Mouse (Mus musculus): ENCODE data around the gene Eed. TPM values are rescaled to one million over a fixed set of nuclear protein-coding genes. Genes with fewer than 3 reads are reported as not detected.
A peak's percentile ranks its signal among the peaks of the same experiment; 100 is the strongest.

Eed gene
- polyA plus RNA-seq, 1 experiment from 2014 or later, result 74.3 TPM

DNA sequence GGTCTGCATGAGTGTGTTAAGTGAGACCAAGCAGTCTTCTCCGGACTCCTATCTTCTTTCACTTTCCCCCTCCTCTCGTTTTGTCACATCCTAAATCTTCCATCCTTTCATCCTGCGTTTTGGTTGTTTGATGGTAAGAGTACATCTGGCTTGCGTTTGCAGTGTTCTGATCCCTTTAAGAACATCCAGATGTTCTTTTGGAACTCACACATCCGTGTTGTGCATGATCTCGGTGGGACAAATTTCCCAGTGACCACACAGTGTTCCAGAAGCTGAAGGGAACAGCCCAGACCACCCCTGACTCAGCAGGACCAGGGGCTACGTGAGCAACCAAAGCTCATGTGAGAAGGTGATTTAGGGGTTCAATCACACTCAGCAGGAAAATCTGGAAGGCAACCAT is 72.4 kb downstream of the Eed start:
- DNase-seq (ENCODE audit: low spot score) (no peak), ATAC-seq (ENCODE audit: low FRiP score) (no peak)
- Histone ChIP-seq H3K36me3 (ENCODE audit: control insufficient read depth, insufficient read depth, low read length) (no peaks in the 10 kb centered on the region), H3K9ac (ENCODE audit: low read depth, low read length) (no peak overlapping the region), H3K4me2 (replicated peaks; ENCODE audit: low read depth, low read length) (no peak overlapping the region), H3K4me1 (replicated peaks; ENCODE audit: control insufficient read depth, insufficient read depth, low read length) (no peaks in the 10 kb centered on the region), H3K27ac (ENCODE audit: low read depth, low read length) (no peak overlapping the region), H3K9me3 (ENCODE audit: control insufficient read depth, low read length) (no peaks in the 10 kb centered on the region), H3K4me3 (ENCODE audit: low read depth, low read length) (no peak overlapping the region), H3K27me3 (ENCODE audit: control insufficient read depth, insufficient read depth, low read length) (no peaks in the 10 kb centered on the region)
- 64% methylated on average over 7 of the region's 7 CpGs for WGBS

DNA sequence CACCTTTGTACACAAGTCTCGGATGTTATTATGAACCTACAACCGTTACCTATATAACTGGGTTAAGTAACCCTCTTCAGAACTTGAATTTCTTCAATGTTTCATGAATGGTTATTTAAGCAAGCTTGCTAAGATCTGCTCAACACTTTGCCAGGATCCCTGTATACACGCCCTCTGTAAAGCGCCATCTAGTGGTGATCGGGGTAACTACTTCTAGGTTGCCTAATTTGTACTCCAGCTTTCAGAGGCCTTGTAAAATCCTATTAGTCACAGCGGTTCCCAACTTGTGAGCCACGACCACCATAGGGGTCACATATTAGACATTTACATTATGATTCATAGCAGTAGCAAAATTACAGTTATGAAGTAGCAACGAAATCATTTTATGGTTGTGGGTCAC is 72.8 kb downstream of the Eed start:
- no peaks in the 10 kb centered on the region for H3K4me1 ChIP-seq (replicated peaks; ENCODE audit: control insufficient read depth, insufficient read depth, low read length)
- WGBS, result 20% methylated on average over 8 of the region's 8 CpGs
- H3K9ac ChIP-seq (ENCODE audit: low read depth, low read length), result no peak overlapping the region
- H3K27ac ChIP-seq (ENCODE audit: low read depth, low read length), result no peak overlapping the region
- ATAC-seq (ENCODE audit: low FRiP score) (peak; percentile 40), DNase-seq (ENCODE audit: low spot score) (peak; percentile 87)
- no peaks in the 10 kb centered on the region for H3K27me3 ChIP-seq (ENCODE audit: control insufficient read depth, insufficient read depth, low read length)
- H3K36me3 ChIP-seq (ENCODE audit: control insufficient read depth, insufficient read depth, low read length), result no peaks in the 10 kb centered on the region
- H3K4me2 ChIP-seq (replicated peaks; ENCODE audit: low read depth, low read length), result no peak overlapping the region
- no peaks in the 10 kb centered on the region for H3K9me3 ChIP-seq (ENCODE audit: control insufficient read depth, low read length)
- no peak overlapping the region for H3K4me3 ChIP-seq (ENCODE audit: low read depth, low read length)

Other genes starting within 250 kb of the Eed start
- 0.36 and 0.86 TPM in 2 replicates for gene Ccdc81, start 77.4 kb downstream of the Eed start, polyA plus RNA-seq (2014; fragmentation: Nextera tagmentation; extraction: Ambion mirVana)
- gene Hikeshi, start 39.8 kb downstream of the Eed start, polyA plus RNA-seq (2014; fragmentation: Nextera tagmentation; extraction: Ambion mirVana), result 153 and 157 TPM in 2 replicates
- gene Picalm, start 149.2 kb upstream of the Eed start, polyA plus RNA-seq (2014; fragmentation: Nextera tagmentation; extraction: Ambion mirVana), result 37.4 and 57.8 TPM in 2 replicates